Mouse (Mus musculus) heart, adult 8-10 months (tissue): ENCODE results near the gene Ostf1. TPM values are rescaled to one million over a fixed set of nuclear protein-coding genes. Genes with fewer than 3 reads are reported as not detected.

Experiments used
- DNase-seq: peaks from one replicate; pipeline ENCODE4 v3.0.0; 2022; ENCODE audit warnings: low spot score
- total RNA-seq, 4 experiments: library from RNA; stranded (reverse); gene quantifications; 2 replicates each; pipeline ENCODE4 v1.2.4; 2022

Gene Ostf1
- total RNA-seq, 4 experiments from 2014 or later, result 30.6 to 37.0 (median 33.3) TPM

GRCm38 (mm10) chr19:18646397-18646796, 14.8 kb upstream of the Ostf1 start:
- DNase-seq, result no peak

- no peak for DNase-seq
Observed at GRCm38 (mm10) chr19:18644084-18644483, 12.5 kb upstream of the Ostf1 start.

GRCm38 (mm10) chr19:18643411-18643810, 11.8 kb upstream of the Ostf1 start:
- no peak for DNase-seq

GRCm38 (mm10) chr19:18641001-18641400, 9.4 kb upstream of the Ostf1 start:
- DNase-seq, result no peak

- DNase-seq, result no peak
Observed at GRCm38 (mm10) chr19:18639552-18639951, 7.9 kb upstream of the Ostf1 start.

GRCm38 (mm10) chr19:18638949-18639348, 7.3 kb upstream of the Ostf1 start:
- no peak for DNase-seq

- no peak for DNase-seq
Observed at GRCm38 (mm10) chr19:18637954-18638353, 6.3 kb upstream of the Ostf1 start.

- DNase-seq, result no peak
Observed at GRCm38 (mm10) chr19:18632231-18633185, 885 bp upstream of the Ostf1 start.

GRCm38 (mm10) chr19:18631161-18631643, 421 bp downstream of the Ostf1 start:
- DNase-seq, result peak; percentile 68

GRCm38 (mm10) chr19:18630221-18631119, 1.2 kb downstream of the Ostf1 start:
- no peak for DNase-seq

GRCm38 (mm10) chr19:18629589-18629988, 2.0 kb downstream of the Ostf1 start:
- DNase-seq, result no peak

GRCm38 (mm10) chr19:18623894-18624293, 7.7 kb downstream of the Ostf1 start:
- DNase-seq, result no peak

GRCm38 (mm10) chr19:18619691-18620090, 11.9 kb downstream of the Ostf1 start:
- no peak for DNase-seq

- DNase-seq, result no peak
Observed at GRCm38 (mm10) chr19:18619060-18619459, 12.6 kb downstream of the Ostf1 start.

- no peak for DNase-seq
Observed at GRCm38 (mm10) chr19:18617504-18617903, 14.1 kb downstream of the Ostf1 start.

- DNase-seq, result peak; percentile 58
Observed at GRCm38 (mm10) chr19:18615680-18616240, 15.9 kb downstream of the Ostf1 start.

- DNase-seq, result no peak
Observed at GRCm38 (mm10) chr19:18614337-18614736, 17.3 kb downstream of the Ostf1 start.

- DNase-seq, result no peak
Observed at GRCm38 (mm10) chr19:18608975-18609374, 22.6 kb downstream of the Ostf1 start.

- DNase-seq, result no peak
Observed at GRCm38 (mm10) chr19:18607907-18608306, 23.7 kb downstream of the Ostf1 start.

- no peak for DNase-seq
Observed at GRCm38 (mm10) chr19:18603011-18603410, 28.6 kb downstream of the Ostf1 start.

GRCm38 (mm10) chr19:18600611-18601010, 31.0 kb downstream of the Ostf1 start:
- no peak for DNase-seq

- no peak for DNase-seq
Observed at GRCm38 (mm10) chr19:18599650-18600049, 32.0 kb downstream of the Ostf1 start.
